Mouse (Mus musculus) regulatory T cell (primary cell): ENCODE measurements around the gene Kmt2d.

Experiments used
- in situ Hi-C: fragments of 300-600 bp; cut with MboI, MseI; formaldehyde crosslinking; loops from one replicate; pipeline ENCODE4 v1.15.1; 2025; ENCODE audit warnings: high pct_unique_total_duplicates

Gene Kmt2d

GRCm38 (mm10) chr15:98871070-98871915 is at the start of gene Kmt2d:
Gene Kmt2d, minus strand, starts transcription at chr15:98871204.
- in situ Hi-C loops, result loop anchor here (25.0 kb wide), 1 partner anchor 891 kb away; the partner anchor contains the start of gene Cers5

GRCm38 (mm10) chr15:98918499-98918895 is 47.5 kb upstream of the Kmt2d start:
- in situ Hi-C loops, result loop anchor here (5.0 kb wide), 1 partner anchor 36 kb away; no protein-coding TSS in a partner anchor

- in situ Hi-C loops, result loop anchor here (5.0 kb wide), 1 partner anchor 36 kb away; no protein-coding TSS in a partner anchor
These were observed 46.8 kb upstream of the Kmt2d start, which contains the start of gene Lmbr1l for GRCm38 (mm10) chr15:98917538-98918498. Gene Lmbr1l, minus strand, starts transcription at chr15:98918231.

GRCm38 (mm10) chr15:98917091-98917490 is 46.1 kb upstream of the Kmt2d start:
- in situ Hi-C loops, result loop anchor here (5.0 kb wide), 1 partner anchor 35 kb away; no protein-coding TSS in a partner anchor

GRCm38 (mm10) chr15:98916016-98916415 is 45.0 kb upstream of the Kmt2d start:
- in situ Hi-C loops, result loop anchor here (5.0 kb wide), 1 partner anchor 34 kb away; no protein-coding TSS in a partner anchor

GRCm38 (mm10) chr15:98914903-98915302 is 43.9 kb upstream of the Kmt2d start:
- in situ Hi-C loops, result loop anchor here (5.0 kb wide), 1 partner anchor 33 kb away; no protein-coding TSS in a partner anchor

GRCm38 (mm10) chr15:98904692-98905091 is 33.7 kb upstream of the Kmt2d start:
- in situ Hi-C loops, result loop anchor here (5.0 kb wide), 1 partner anchor 93 kb away; no protein-coding TSS in a partner anchor

GRCm38 (mm10) chr15:98902600-98902999 is 31.6 kb upstream of the Kmt2d start:
- in situ Hi-C loops, result no loop called here

GRCm38 (mm10) chr15:98901530-98901929 is 30.5 kb upstream of the Kmt2d start:
- in situ Hi-C loops, result no loop called here

GRCm38 (mm10) chr15:98897928-98898800 is 27.2 kb upstream of the Kmt2d start, which contains the start of gene Dhh:
Gene Dhh, minus strand, starts transcription at chr15:98898540.
- in situ Hi-C loops, result loop anchor here (10.0 kb wide), 1 partner anchor 207 kb away; no protein-coding TSS in a partner anchor

GRCm38 (mm10) chr15:98897495-98897894 is 26.5 kb upstream of the Kmt2d start:
- in situ Hi-C loops, result loop anchor here (10.0 kb wide), 1 partner anchor 207 kb away; no protein-coding TSS in a partner anchor

GRCm38 (mm10) chr15:98895635-98896589 is 24.9 kb upstream of the Kmt2d start:
- in situ Hi-C loops, result loop anchor here (10.0 kb wide), 1 partner anchor 209 kb away; no protein-coding TSS in a partner anchor

- in situ Hi-C loops, result loop anchor here (10.0 kb wide), 1 partner anchor 210 kb away; no protein-coding TSS in a partner anchor
These were observed 24.0 kb upstream of the Kmt2d start for GRCm38 (mm10) chr15:98894746-98895634.

GRCm38 (mm10) chr15:98893940-98894745 is 23.1 kb upstream of the Kmt2d start, which contains the start of gene Rhebl1:
Gene Rhebl1, minus strand, starts transcription at chr15:98894540.
- in situ Hi-C loops, result loop anchor here (10.0 kb wide), 1 partner anchor 211 kb away; no protein-coding TSS in a partner anchor

- in situ Hi-C loops, result loop anchor here (10.0 kb wide), 1 partner anchor 212 kb away; no protein-coding TSS in a partner anchor
These were observed 22.0 kb upstream of the Kmt2d start for GRCm38 (mm10) chr15:98893036-98893435.

GRCm38 (mm10) chr15:98891907-98892606 is 21.1 kb upstream of the Kmt2d start:
- in situ Hi-C loops, result loop anchor here (10.0 kb wide), 1 partner anchor 213 kb away; no protein-coding TSS in a partner anchor
